Mouse (Mus musculus) cortical plate, adult 2 months (tissue): ENCODE measurements around the gene Ssbp4.

Source experiments
- CTCF ChIP-seq: fragments of 200-500 bp; IDR thresholded peaks from 2 replicates; pipeline ENCODE4 v1.5.1; 2011; ENCODE audit warnings: mild to moderate bottlenecking, control low read depth, low read length; ENCODE audit not compliant: insufficient read depth; ENCODE audit errors: extremely low read depth
- POLR2A ChIP-seq: fragments of 200-500 bp; IDR thresholded peaks from 2 replicates; pipeline ENCODE4 v1.6.1; 2011; ENCODE audit warnings: mild to moderate bottlenecking, low read length, control low read depth; ENCODE audit not compliant: insufficient read depth; ENCODE audit errors: extremely low read depth

- TF ChIP-seq POLR2A, result no peak
- no peak for TF ChIP-seq CTCF
These were observed 24.9 kb downstream of the Ssbp4 start for GRCm38 (mm10) chr8:70583476-70584387.
